Comparison of ENCODE assay signal across 8 mouse cellular contexts in genomic region chr8:123859648-123860259, GRCm38 (mm10). TPM values are rescaled to one million over a fixed set of nuclear protein-coding genes. Genes with fewer than 3 reads are reported as not detected.
A peak's percentile ranks its signal among the peaks of the same experiment; 100 is the strongest.
DNase-seq lines count a peak whose midpoint lies in the region; ATAC-seq and TF ChIP-seq lines count a peak whose summit lies in the region.

Gene Ccsap, minus strand, starts transcription at chr8:123860209.

- TF ChIP-seq CTCF in bone marrow macrophage, adult 2 months (IDR thresholded peaks at IDR 0.05; ENCODE audit: low read depth, low read length): no peak
- no peak for TF ChIP-seq CTCF in gastrocnemius, adult 2 months (IDR thresholded peaks at IDR 0.05)
- TF ChIP-seq CTCF in kidney, postnatal 0 days (IDR thresholded peaks at IDR 0.05; ENCODE audit: low read depth): no peak
- no peak for TF ChIP-seq CTCF in midbrain, postnatal 0 days (IDR thresholded peaks at IDR 0.05)

- H3K9ac ChIP-seq in kidney, postnatal 0 days (ENCODE audit: low read depth, low read length): peak within 1 kb of the TSS; percentile 64
- peak within 1 kb of the TSS; percentile 98 for H3K9ac ChIP-seq in liver, embryonic 12.5 days
- peak within 1 kb of the TSS; percentile 84 for H3K9ac ChIP-seq in midbrain, postnatal 0 days (replicated peaks; ENCODE audit: low read length, poor library complexity, severe bottlenecking)

- H3K36me3 ChIP-seq in heart, embryonic 10.5 days: no peaks in the 10 kb centered on the region
- H3K36me3 ChIP-seq in kidney, postnatal 0 days (ENCODE audit: insufficient read depth, low read length): no peaks in the 10 kb centered on the region
- H3K36me3 ChIP-seq in liver, embryonic 12.5 days: no peaks in the 10 kb centered on the region
- H3K36me3 ChIP-seq in midbrain, postnatal 0 days (ENCODE audit: insufficient read depth, low read length): no peaks in the 10 kb centered on the region

- peak; percentile 37 for ATAC-seq in kidney, postnatal 0 days (replicated peaks; ENCODE audit: low FRiP score, low read depth)
- peak; percentile 71 for ATAC-seq in liver, embryonic 12.5 days
- peak; percentile 64 for ATAC-seq in midbrain, postnatal 0 days (ENCODE audit: low FRiP score)

- 1% methylated on average over 48 of the region's 48 CpGs for WGBS in heart, embryonic 10.5 days
- WGBS in kidney, postnatal 0 days: under 1% methylated on average over 48 of the region's 48 CpGs
- WGBS in liver, embryonic 12.5 days (ENCODE audit: insufficient replicate concordance): under 1% methylated on average over 48 of the region's 48 CpGs
- whole genome bisulfite sequencing in midbrain, postnatal 0 days: 2% methylated on average over 45 of the region's 48 CpGs

- H3K4me3 ChIP-seq in heart, embryonic 10.5 days: peak within 1 kb of the TSS; percentile 91
- H3K4me3 ChIP-seq in bone marrow macrophage, adult 2 months (ENCODE audit: insufficient read depth, low read length): peak within 1 kb of the TSS; percentile 75
- H3K4me3 ChIP-seq in gastrocnemius, adult 2 months: peak within 1 kb of the TSS; percentile 84
- H3K4me3 ChIP-seq in kidney, postnatal 0 days (replicated peaks; ENCODE audit: low read depth, low read length): peak within 1 kb of the TSS; percentile 84
- peak within 1 kb of the TSS; percentile 98 for H3K4me3 ChIP-seq in liver, embryonic 12.5 days
- peak within 1 kb of the TSS; percentile 83 for H3K4me3 ChIP-seq in midbrain, postnatal 0 days (ENCODE audit: low read depth, low read length)

- DNase-seq in heart, embryonic 10.5 days (ENCODE audit: low spot score): no peak
- no peak for DNase-seq in heart, adult 8-10 months (ENCODE audit: low spot score)
- peak; percentile 68 for DNase-seq in gastrocnemius, adult 2 months
- peak; percentile 21 for DNase-seq in kidney, postnatal 0 days (ENCODE audit: low spot score)
- DNase-seq in midbrain, postnatal 0 days (ENCODE audit: low spot score): no peak
- DNase-seq in testis, postnatal 10 days (ENCODE audit: low spot score): peak; percentile 65

- intact Hi-C loops in gastrocnemius, adult 2 months (cut with DNase I): no loop called here

- H3K4me2 ChIP-seq in kidney, postnatal 0 days (ENCODE audit: low read length): peak within 1 kb of the TSS; percentile 98
- peak within 1 kb of the TSS; percentile 98 for H3K4me2 ChIP-seq in liver, embryonic 12.5 days
- H3K4me2 ChIP-seq in midbrain, postnatal 0 days (ENCODE audit: low read depth, low read length, poor library complexity, severe bottlenecking): peak within 1 kb of the TSS; percentile 90

- peaks cover 32% of the 10 kb centered on the region for H3K27me3 ChIP-seq in heart, embryonic 10.5 days (ENCODE audit: insufficient read depth, poor library complexity, severe bottlenecking)
- H3K27me3 ChIP-seq in kidney, postnatal 0 days (ENCODE audit: insufficient read depth, low read length): no peaks in the 10 kb centered on the region
- peaks cover 51% of the 10 kb centered on the region for H3K27me3 ChIP-seq in liver, embryonic 12.5 days (replicated peaks)
- H3K27me3 ChIP-seq in midbrain, postnatal 0 days (ENCODE audit: insufficient read depth, low read length): no peaks in the 10 kb centered on the region

- no peaks in the 10 kb centered on the region for H3K9me3 ChIP-seq in heart, embryonic 10.5 days
- no peaks in the 10 kb centered on the region for H3K9me3 ChIP-seq in kidney, postnatal 0 days (replicated peaks; ENCODE audit: low read length)
- 0 out of 2 replicates have a peak, but pooled peaks cover under 1% of the 10 kb centered on the region for H3K9me3 ChIP-seq in liver, embryonic 12.5 days (replicated peaks)
- no peaks in the 10 kb centered on the region for H3K9me3 ChIP-seq in midbrain, postnatal 0 days (ENCODE audit: low read length)

- H3K27ac ChIP-seq in heart, embryonic 10.5 days: peak within 1 kb of the TSS; percentile 90
- H3K27ac ChIP-seq in bone marrow macrophage, adult 2 months (ENCODE audit: insufficient read depth, low read depth, low read length): no peak within 1 kb of the TSS
- peak within 1 kb of the TSS; percentile 83 for H3K27ac ChIP-seq in gastrocnemius, adult 2 months
- no peak within 1 kb of the TSS for H3K27ac ChIP-seq in kidney, postnatal 0 days
- H3K27ac ChIP-seq in liver, embryonic 12.5 days: peak within 1 kb of the TSS; percentile 93
- peak within 1 kb of the TSS; percentile 81 for H3K27ac ChIP-seq in midbrain, postnatal 0 days (ENCODE audit: low read depth, low read length)

- peaks cover 13% of the 10 kb centered on the region for H3K4me1 ChIP-seq in heart, embryonic 10.5 days
- peaks cover 10% of the 10 kb centered on the region for H3K4me1 ChIP-seq in bone marrow macrophage, adult 2 months (ENCODE audit: control insufficient read depth, insufficient read depth, low read length)
- no peaks in the 10 kb centered on the region for H3K4me1 ChIP-seq in kidney, postnatal 0 days (replicated peaks; ENCODE audit: insufficient read depth, low read length)
- H3K4me1 ChIP-seq in liver, embryonic 12.5 days: peaks cover 46% of the 10 kb centered on the region
- H3K4me1 ChIP-seq in midbrain, postnatal 0 days (ENCODE audit: insufficient read depth, low read length): peaks cover 4% of the 10 kb centered on the region; the same call in 1 of the 2 replicates

- no peak for TF ChIP-seq POLR2A in bone marrow macrophage, adult 2 months (IDR thresholded peaks at IDR 0.05; ENCODE audit: borderline replicate concordance, low read depth, low read length)

RNA-seq across cellular contexts. Expression of gene Ccsap, which starts in this region (rescaled TPM):
- 3.7 and 4.0 TPM in 2 replicates for polyA plus RNA-seq in heart, embryonic 10.5 days (2016; fragmentation: Nextera tagmentation; extraction: Ambion mirVana)
- 1 to 10 TPM in 1 of 4 experiments, under 1 TPM in 3; 0.44 to 1.4 (median 0.87) TPM for total RNA-seq in heart, adult 8-10 months (2022)
- polyA plus RNA-seq in bone marrow macrophage, adult 2 months (2012; ENCODE audit: insufficient read depth, insufficient read length, missing spikeins): 3.7 and 5.9 TPM in 2 replicates
- total RNA-seq in gastrocnemius, adult 2 months (2021): under 1 TPM; 0.42 to 0.46 TPM
- 1.8 and 1.9 TPM in 2 replicates for polyA plus RNA-seq in kidney, postnatal 0 days (2015; fragmentation: Nextera tagmentation; extraction: Ambion mirVana)
- polyA plus RNA-seq in liver, embryonic 12.5 days (2016; fragmentation: Nextera tagmentation; extraction: Ambion mirVana): 5.5 and 5.8 TPM in 2 replicates
- 9.9 and 16.3 TPM in 2 replicates for total RNA-seq in midbrain, postnatal 0 days (2014; rRNA removed)
- 5.2 and 5.5 TPM in 2 replicates for polyA plus RNA-seq in midbrain, postnatal 0 days (2015; fragmentation: Nextera tagmentation; extraction: Ambion mirVana)

Comparison
In these comparisons a context has a peak if more than half of its experiments do, and no peak if none do; other contexts are left out.
1. Peak in DNase-seq, H3K4me3 ChIP-seq and H3K27ac ChIP-seq in gastrocnemius, adult 2 months; RNA of the gene not detected or under 1 TPM.
2. DNase-seq: peak in kidney, postnatal 0 days (single experiment) and testis, postnatal 10 days (single experiment); none in heart, embryonic 10.5 days (single experiment), heart, adult 8-10 months (single experiment) and midbrain, postnatal 0 days (single experiment).
3. H3K27ac ChIP-seq: peak in heart, embryonic 10.5 days (single experiment), liver, embryonic 12.5 days (single experiment) and midbrain, postnatal 0 days (single experiment); none in bone marrow macrophage, adult 2 months (single experiment) and kidney, postnatal 0 days (single experiment).
4. Peak in every context shown above with its lines, with median percentiles within 50 percentile points of each other: H3K4me3 ChIP-seq, ATAC-seq, H3K4me2 ChIP-seq and H3K9ac ChIP-seq.